Mouse (Mus musculus) kidney, embryonic 14.5 days (tissue): ENCODE measurements around the gene Wdsub1. TPM values are rescaled to one million over a fixed set of nuclear protein-coding genes. Genes with fewer than 3 reads are reported as not detected.

Experiments used
- ATAC-seq: fragments of 200-750 bp; cut with Nextera tagmentation; 2 replicates; pipeline ENCODE4 v1.8.0; 2017; ENCODE audit warnings: moderate number of reproducible peaks, mild to moderate bottlenecking, moderate TSS enrichment, moderate library complexity; ENCODE audit not compliant: low FRiP score, low TSS enrichment
- H3K27ac ChIP-seq: fragments of 300-500 bp; sonication (generic); 2 replicates; pipeline ENCODE4 v1.5.1; 2014; ENCODE audit warnings: low read depth, mild to moderate bottlenecking, low read length, moderate library complexity, mixed read lengths
- H3K27me3 ChIP-seq: fragments of 300-500 bp; sonication (generic); 2 replicates; pipeline ENCODE4 v1.6.1; 2014; ENCODE audit warnings: mild to moderate bottlenecking, low read length; ENCODE audit not compliant: control insufficient read depth, insufficient read depth
- H3K36me3 ChIP-seq: fragments of 300-500 bp; sonication (generic); 2 replicates; pipeline ENCODE4 v1.6.1; 2014; ENCODE audit warnings: low read length, mixed read lengths; ENCODE audit not compliant: control insufficient read depth, insufficient read depth
- H3K4me1 ChIP-seq: fragments of 300-500 bp; sonication (generic); 2 replicates; pipeline ENCODE4 v1.6.1; 2014; ENCODE audit warnings: low read length, mixed read lengths; ENCODE audit not compliant: control insufficient read depth, insufficient read depth
- H3K4me2 ChIP-seq: fragments of 300-500 bp; sonication (generic); replicated peaks from 2 replicates; pipeline ENCODE4 v1.6.1; 2014; ENCODE audit warnings: low read depth, mild to moderate bottlenecking, low read length
- H3K4me3 ChIP-seq: fragments of 300-500 bp; sonication (generic); 2 replicates; pipeline ENCODE4 v1.5.1; 2014; ENCODE audit warnings: mild to moderate bottlenecking, low read length
- H3K9ac ChIP-seq: fragments of 300-500 bp; sonication (generic); 2 replicates; pipeline ENCODE4 v1.6.1; 2014; ENCODE audit warnings: low read depth, mild to moderate bottlenecking, low read length, moderate library complexity
- H3K9me3 ChIP-seq: fragments of 300-500 bp; sonication (generic); 2 replicates; pipeline ENCODE4 v1.6.1; 2016; ENCODE audit warnings: low read length; ENCODE audit not compliant: control insufficient read depth
- WGBS: fragments of 180-500 bp; shearing (Covaris S2); extraction: QIAGEN DNeasy Blood & Tissue Kit; methylation state at CpG from one replicate; pipeline ENCODE4 v1.1.7; 2014; 5-methylcytosine and 5-hydroxymethylcytosine counted together
- polyA plus RNA-seq: library from polyadenylated mRNA; unstranded; fragments of >200 nt; fragmentation: Nextera tagmentation; extraction: Ambion mirVana; gene quantifications from 2 replicates; pipeline ENCODE4 v1.2.1, GENCODE M21; 2014

Gene Wdsub1
- polyA plus RNA-seq, 1 experiment from 2014 or later = 37.5 TPM

GRCm38 (mm10) chr2:59821044-59821443, 61.3 kb downstream of the Wdsub1 start:
- Histone ChIP-seq H3K9ac (no peak overlapping the region), H3K4me2 (no peak overlapping the region), H3K4me3 (no peak overlapping the region), H3K27me3 (no peaks in the 10 kb centered on the region), H3K9me3 (no peaks in the 10 kb centered on the region), H3K36me3 (peaks cover 69% of the 10 kb centered on the region), H3K4me1 (no peaks in the 10 kb centered on the region), H3K27ac (no peak overlapping the region)
- 60% methylated on average over 2 of the region's 2 CpGs for WGBS
- ATAC-seq = no peak

- H3K4me1 ChIP-seq = no peaks in the 10 kb centered on the region
- no peak overlapping the region for H3K4me3 ChIP-seq
- no peak overlapping the region for H3K27ac ChIP-seq
- H3K27me3 ChIP-seq = no peaks in the 10 kb centered on the region
- H3K4me2 ChIP-seq = no peak overlapping the region
- WGBS = 63% methylated on average over 15 of the region's 15 CpGs
- no peak overlapping the region for H3K9ac ChIP-seq
- no peaks in the 10 kb centered on the region for H3K9me3 ChIP-seq
- ATAC-seq = no peak
- peaks cover 77% of the 10 kb centered on the region for H3K36me3 ChIP-seq
Observed at GRCm38 (mm10) chr2:59820088-59820487, 62.3 kb downstream of the Wdsub1 start.

DNA sequence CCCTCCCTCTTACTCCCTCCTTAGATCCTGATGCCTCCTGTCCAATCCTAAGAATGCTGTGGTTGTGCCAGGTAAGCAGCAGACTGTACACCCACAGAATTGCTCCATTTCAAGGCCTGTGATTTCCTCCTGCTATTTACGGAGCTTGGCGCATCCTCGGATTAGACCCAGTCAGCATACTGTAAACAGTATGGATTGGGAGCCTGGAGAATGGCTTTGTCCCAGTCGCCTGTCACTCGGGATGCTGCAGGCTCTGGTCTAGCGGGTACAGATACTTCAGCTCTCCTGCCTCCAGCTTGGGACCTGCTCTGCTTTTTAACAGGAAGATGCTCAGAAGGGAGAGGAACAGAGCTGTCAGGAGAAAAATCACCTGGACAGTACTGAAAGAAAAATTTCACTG, 63.0 kb downstream of the Wdsub1 start:
- no peaks in the 10 kb centered on the region for H3K9me3 ChIP-seq
- H3K4me1 ChIP-seq = no peaks in the 10 kb centered on the region
- 90% methylated on average over 6 of the region's 6 CpGs for WGBS
- no peak overlapping the region for H3K27ac ChIP-seq
- no peak overlapping the region for H3K9ac ChIP-seq
- H3K36me3 ChIP-seq = peaks cover 74% of the 10 kb centered on the region
- ATAC-seq = no peak
- H3K27me3 ChIP-seq = no peaks in the 10 kb centered on the region
- no peak overlapping the region for H3K4me2 ChIP-seq
- H3K4me3 ChIP-seq = no peak overlapping the region

DNA sequence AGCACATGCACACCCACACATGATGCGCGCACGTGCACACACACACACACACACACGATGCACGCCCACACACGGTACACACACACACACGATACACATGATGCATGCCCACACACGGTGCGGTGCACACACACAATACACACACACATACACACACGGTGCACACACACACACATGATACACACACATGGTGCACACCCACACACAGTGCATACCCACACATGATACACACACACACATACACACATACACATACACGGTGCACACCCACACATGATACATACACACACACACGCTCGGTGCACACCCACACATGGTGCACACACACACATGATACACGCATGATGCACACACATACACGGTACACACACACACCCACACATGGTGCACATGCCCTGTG, 63.7 kb downstream of the Wdsub1 start:
- ATAC-seq = no peak
- Histone ChIP-seq H3K4me1 (no peaks in the 10 kb centered on the region), H3K4me3 (no peak overlapping the region), H3K9me3 (no peaks in the 10 kb centered on the region), H3K9ac (no peak overlapping the region), H3K27ac (no peak overlapping the region), H3K4me2 (no peak overlapping the region), H3K27me3 (no peaks in the 10 kb centered on the region), H3K36me3 (peaks cover 71% of the 10 kb centered on the region)
- 93% methylated on average over 15 of the region's 15 CpGs for WGBS

DNA sequence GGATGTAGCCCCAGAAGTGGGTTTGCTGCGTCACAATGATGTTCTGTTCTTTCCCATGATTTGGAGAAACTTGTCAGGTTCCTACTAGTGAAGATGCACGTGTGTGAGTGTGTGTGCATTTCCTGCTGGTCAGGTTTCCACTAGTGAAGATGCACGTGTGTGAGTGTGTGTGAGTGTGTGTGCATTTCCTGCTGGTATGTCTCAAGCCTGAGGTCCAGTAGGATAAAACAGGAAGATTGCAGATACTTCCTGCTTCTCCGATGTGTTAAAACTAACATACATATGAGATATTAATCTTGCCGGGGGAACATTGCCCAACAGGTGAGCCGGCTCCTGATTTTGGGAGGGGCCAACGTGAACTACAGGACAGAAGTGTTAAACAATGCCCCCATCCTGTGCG, 67.4 kb downstream of the Wdsub1 start:
- no peaks in the 10 kb centered on the region for H3K4me1 ChIP-seq
- H3K9me3 ChIP-seq = no peaks in the 10 kb centered on the region
- no peak overlapping the region for H3K4me2 ChIP-seq
- no peak overlapping the region for H3K27ac ChIP-seq
- H3K36me3 ChIP-seq = peaks cover 79% of the 10 kb centered on the region
- no peak overlapping the region for H3K9ac ChIP-seq
- ATAC-seq = no peak
- 89% methylated on average over 8 of the region's 8 CpGs for WGBS
- no peaks in the 10 kb centered on the region for H3K27me3 ChIP-seq
- no peak overlapping the region for H3K4me3 ChIP-seq

GRCm38 (mm10) chr2:59813457-59813856, 68.9 kb downstream of the Wdsub1 start:
- no peak overlapping the region for H3K27ac ChIP-seq
- peaks cover 68% of the 10 kb centered on the region for H3K36me3 ChIP-seq
- WGBS = 92% methylated on average over 13 of the region's 13 CpGs

DNA sequence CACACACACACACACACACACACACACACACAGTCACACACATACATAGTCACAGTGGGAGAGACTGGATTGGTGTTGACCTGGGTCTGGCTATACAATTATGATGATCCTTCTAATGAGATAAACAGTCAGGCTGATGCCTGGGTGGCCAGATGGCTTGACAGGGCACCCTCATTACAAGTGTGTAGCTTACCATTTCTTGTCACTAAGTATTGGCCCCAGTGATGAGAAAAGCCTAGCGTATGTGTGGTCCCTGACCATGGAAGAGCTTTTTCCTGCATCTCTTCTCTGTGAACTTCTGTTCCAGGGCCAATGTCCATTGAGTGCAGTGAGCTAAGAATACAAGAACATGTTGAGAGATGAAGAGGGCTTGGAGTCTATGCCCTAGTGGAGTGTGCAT, 69.8 kb downstream of the Wdsub1 start:
- Histone ChIP-seq H3K4me3 (no peak overlapping the region), H3K27me3 (no peaks in the 10 kb centered on the region), H3K27ac (no peak overlapping the region), H3K9me3 (no peaks in the 10 kb centered on the region), H3K4me2 (no peak overlapping the region), H3K4me1 (no peaks in the 10 kb centered on the region), H3K36me3 (peaks cover 68% of the 10 kb centered on the region), H3K9ac (no peak overlapping the region)
- ATAC-seq = no peak
- WGBS = 93% methylated on average over 1 of the region's 1 CpGs

More at GRCm38 (mm10) chr2:59813457-59813856, 68.9 kb downstream of the Wdsub1 start:
- H3K9me3 ChIP-seq = no peaks in the 10 kb centered on the region
- H3K9ac ChIP-seq = no peak overlapping the region
- no peak overlapping the region for H3K4me3 ChIP-seq
- H3K4me1 ChIP-seq = no peaks in the 10 kb centered on the region
- ATAC-seq = no peak
- no peak overlapping the region for H3K4me2 ChIP-seq
- H3K27me3 ChIP-seq = no peaks in the 10 kb centered on the region

- Histone ChIP-seq H3K27ac (no peak overlapping the region), H3K9me3 (no peaks in the 10 kb centered on the region), H3K4me3 (no peak overlapping the region), H3K4me1 (peaks cover 1% of the 10 kb centered on the region; the same call in 1 of the 2 replicates), H3K36me3 (peaks cover 69% of the 10 kb centered on the region), H3K27me3 (no peaks in the 10 kb centered on the region), H3K9ac (no peak overlapping the region), H3K4me2 (no peak overlapping the region)
- ATAC-seq = no peak
- WGBS = 62% methylated on average over 1 of the region's 1 CpGs
Observed at GRCm38 (mm10) chr2:59811247-59811646, 71.1 kb downstream of the Wdsub1 start.

GRCm38 (mm10) chr2:59810039-59810438, 72.4 kb downstream of the Wdsub1 start:
- no peak for ATAC-seq
- H3K4me2 ChIP-seq = no peak overlapping the region
- H3K27me3 ChIP-seq = no peaks in the 10 kb centered on the region
- H3K9ac ChIP-seq = no peak overlapping the region
- H3K36me3 ChIP-seq = peaks cover 59% of the 10 kb centered on the region
- WGBS = 88% methylated on average over 7 of the region's 7 CpGs
- H3K27ac ChIP-seq = no peak overlapping the region
- H3K4me3 ChIP-seq = no peak overlapping the region
- H3K9me3 ChIP-seq = no peaks in the 10 kb centered on the region
- peaks cover 11% of the 10 kb centered on the region for H3K4me1 ChIP-seq
